In genomic region chr7:5030554-5031275, GRCm38 (mm10) we compare ENCODE assay signal across 18 mouse cellular contexts. TPM values are rescaled to one million over a fixed set of nuclear protein-coding genes. Genes with fewer than 3 reads are reported as not detected.
DNase-seq lines count a peak whose midpoint lies in the region; ATAC-seq and TF ChIP-seq lines count a peak whose summit lies in the region.
"Had no signal": no experiment of that assay in that cellular context is flagged by ENCODE, and none has a peak within 500 bp of the region (broad histone marks: within the 10 kb centered on the region; RNA-seq: fewer than 3 reads in every experiment).

No protein-coding gene starts in this region.

- intact Hi-C loops in heart, adult 2 months (cut with DNase I): no loop called here

- H3K4me3 ChIP-seq in heart, embryonic 14.5 days (ENCODE audit: control insufficient read depth in 1 of 2, insufficient read depth in 1 of 2, low read depth in 1 of 2, low read length in 2 of 2): no peak overlapping the region
- H3K4me3 ChIP-seq in heart, adult 2 months: no peak overlapping the region
- 0 out of 2 replicates have a peak overlapping the region, but pooled peaks have one; percentile 12 for H3K4me3 ChIP-seq in midbrain, embryonic 12.5 days
- H3K4me3 ChIP-seq in midbrain, postnatal 0 days (ENCODE audit: low read depth, low read length): no peak overlapping the region
- peak overlapping the region; percentile 27 for H3K4me3 ChIP-seq in embryonic facial prominence, embryonic 10.5 days
- H3K4me3 ChIP-seq: gastrocnemius, adult 2 months; heart, embryonic 15.5 days; kidney, embryonic 15.5 days had no signal

- H3K27ac ChIP-seq in heart, embryonic 14.5 days (replicated peaks in 1 of 2; ENCODE audit: control insufficient read depth in 1 of 2, insufficient read depth in 1 of 2, low read depth in 2 of 2, low read length in 2 of 2): no peak overlapping the region
- no peak overlapping the region for H3K27ac ChIP-seq in heart, adult 2 months
- no peak overlapping the region for H3K27ac ChIP-seq in midbrain, embryonic 12.5 days (replicated peaks)
- no peak overlapping the region for H3K27ac ChIP-seq in midbrain, postnatal 0 days (ENCODE audit: low read depth, low read length)
- no peak overlapping the region for H3K27ac ChIP-seq in embryonic facial prominence, embryonic 10.5 days (replicated peaks)
- H3K27ac ChIP-seq: gastrocnemius, adult 2 months; heart, embryonic 15.5 days; kidney, embryonic 15.5 days; liver, embryonic 14.5 days; macrophage had no signal

- no peak for DNase-seq in heart, adult 2 months
- DNase-seq in midbrain, postnatal 0 days (ENCODE audit: low spot score): no peak
- DNase-seq in embryonic facial prominence, embryonic 10.5 days (ENCODE audit: low spot score): no peak
- DNase-seq in frontal cortex, postnatal 36 days (ENCODE audit: low spot score in 2 of 2): no peak
- DNase-seq in thymus, postnatal 0 days (ENCODE audit: low spot score): no peak
- DNase-seq: adrenal gland, adult 2 months; cerebellum, postnatal 10 days; gastrocnemius, adult 2 months had no signal

- TF ChIP-seq POLR2A in heart, adult 2 months (IDR thresholded peaks at IDR 0.05; ENCODE audit: insufficient read depth, low read depth, low read length): no peak

- no peak for TF ChIP-seq CTCF in heart, adult 2 months (IDR thresholded peaks at IDR 0.05)
- no peak for TF ChIP-seq CTCF in midbrain, postnatal 0 days (IDR thresholded peaks at IDR 0.05)

- H3K27me3 ChIP-seq in heart, embryonic 14.5 days (ENCODE audit: control insufficient read depth, insufficient read depth, low read length): no peaks in the 10 kb centered on the region
- no peaks in the 10 kb centered on the region for H3K27me3 ChIP-seq in heart, adult 2 months (ENCODE audit: control insufficient read depth, insufficient read depth, low read length)
- no peaks in the 10 kb centered on the region for H3K27me3 ChIP-seq in midbrain, embryonic 12.5 days
- no peaks in the 10 kb centered on the region for H3K27me3 ChIP-seq in midbrain, postnatal 0 days (ENCODE audit: insufficient read depth, low read length)
- H3K27me3 ChIP-seq in embryonic facial prominence, embryonic 10.5 days (replicated peaks; ENCODE audit: low read depth, poor library complexity, severe bottlenecking): no peaks in the 10 kb centered on the region; the same call in 1 of the 2 replicates
- H3K27me3 ChIP-seq: heart, embryonic 15.5 days; kidney, embryonic 15.5 days had no signal

- no peak for TF ChIP-seq EP300 in heart, adult 2 months (IDR thresholded peaks at IDR 0.05; ENCODE audit: insufficient read depth, low read depth, low read length)

- WGBS in heart, embryonic 14.5 days: 81% methylated on average over 63 of the region's 63 CpGs
- WGBS in heart, adult 2 months: 89% methylated on average over 63 of the region's 63 CpGs
- 86% methylated on average over 63 of the region's 63 CpGs for WGBS in midbrain, embryonic 12.5 days
- WGBS in midbrain, postnatal 0 days: 89% methylated on average over 62 of the region's 63 CpGs
- WGBS in embryonic facial prominence, embryonic 10.5 days: 83% methylated on average over 63 of the region's 63 CpGs

- no peak overlapping the region for H3K9ac ChIP-seq in heart, embryonic 14.5 days (ENCODE audit: low read length)
- H3K9ac ChIP-seq in heart, adult 2 months (ENCODE audit: low read depth, low read length): no peak overlapping the region
- no peak overlapping the region for H3K9ac ChIP-seq in midbrain, embryonic 12.5 days (replicated peaks)
- no peak overlapping the region for H3K9ac ChIP-seq in midbrain, postnatal 0 days (replicated peaks; ENCODE audit: low read length, poor library complexity, severe bottlenecking)
- H3K9ac ChIP-seq: heart, embryonic 15.5 days; kidney, embryonic 15.5 days; liver, embryonic 14.5 days had no signal

- peaks cover 95% of the 10 kb centered on the region for H3K36me3 ChIP-seq in heart, embryonic 14.5 days (ENCODE audit: control insufficient read depth, insufficient read depth, low read length)
- no peaks in the 10 kb centered on the region for H3K36me3 ChIP-seq in heart, adult 2 months (ENCODE audit: control insufficient read depth, insufficient read depth, low read length)
- H3K36me3 ChIP-seq in midbrain, embryonic 12.5 days: peaks cover 85% of the 10 kb centered on the region
- peaks cover 71% of the 10 kb centered on the region for H3K36me3 ChIP-seq in midbrain, postnatal 0 days (ENCODE audit: insufficient read depth, low read length)
- H3K36me3 ChIP-seq in embryonic facial prominence, embryonic 10.5 days (replicated peaks): peaks cover 100% of the 10 kb centered on the region

- peaks cover 35% of the 10 kb centered on the region for H3K9me3 ChIP-seq in heart, embryonic 14.5 days (ENCODE audit: control insufficient read depth, low read length)
- peaks cover 30% of the 10 kb centered on the region for H3K9me3 ChIP-seq in midbrain, embryonic 12.5 days
- peaks cover 21% of the 10 kb centered on the region; the same call in 1 of the 2 replicates for H3K9me3 ChIP-seq in midbrain, postnatal 0 days (ENCODE audit: low read length)
- H3K9me3 ChIP-seq in embryonic facial prominence, embryonic 10.5 days: peaks cover 58% of the 10 kb centered on the region

- ATAC-seq in heart, embryonic 14.5 days (ENCODE audit: insufficient number of reproducible peaks, insufficient read depth, low FRiP score, low read depth): 0 out of 2 replicates have a peak, but pooled peaks have one; percentile 9
- no peak; the same call in 1 of the 2 replicates for ATAC-seq in midbrain, embryonic 12.5 days (ENCODE audit: low FRiP score, low read depth)
- no peak for ATAC-seq in midbrain, postnatal 0 days (ENCODE audit: low FRiP score)
- ATAC-seq: CD4-positive, CD25-positive, alpha-beta regulatory T cell, adult 4 months; hindbrain, embryonic 16.5 days had no signal

- H3K4me2 ChIP-seq in heart, embryonic 14.5 days (ENCODE audit: low read length): no peak overlapping the region
- no peak overlapping the region for H3K4me2 ChIP-seq in midbrain, embryonic 12.5 days (replicated peaks)
- no peak overlapping the region for H3K4me2 ChIP-seq in midbrain, postnatal 0 days (ENCODE audit: low read depth, low read length, poor library complexity, severe bottlenecking)
- H3K4me2 ChIP-seq: heart, embryonic 15.5 days; kidney, embryonic 15.5 days had no signal

- peaks cover 2% of the 10 kb centered on the region; the same call in 1 of the 2 replicates for H3K79me2 ChIP-seq in heart, adult 2 months (replicated peaks; ENCODE audit: control insufficient read depth, insufficient read depth, low read length)

- H3K4me1 ChIP-seq in heart, embryonic 14.5 days (ENCODE audit: control insufficient read depth in 2 of 2, insufficient read depth in 2 of 2, low read length in 2 of 2): no peaks in the 10 kb centered on the region
- H3K4me1 ChIP-seq in heart, adult 2 months (ENCODE audit: control insufficient read depth, insufficient read depth, low read length): no peaks in the 10 kb centered on the region
- H3K4me1 ChIP-seq in midbrain, embryonic 12.5 days: no peaks in the 10 kb centered on the region
- no peaks in the 10 kb centered on the region for H3K4me1 ChIP-seq in midbrain, postnatal 0 days (ENCODE audit: insufficient read depth, low read length)
- no peaks in the 10 kb centered on the region for H3K4me1 ChIP-seq in embryonic facial prominence, embryonic 10.5 days
- H3K4me1 ChIP-seq: heart, embryonic 15.5 days; kidney, embryonic 15.5 days had no signal

RNA-seq across cellular contexts. Expression of gene 4632433K11Rik, which starts 3.2 kb away (rescaled TPM):
- not detected in 2 replicates for polyA plus RNA-seq in heart, embryonic 14.5 days (2014; fragmentation: Nextera tagmentation; extraction: Ambion mirVana)
- not detected for total RNA-seq in heart, adult 2 months (2021)
- polyA plus RNA-seq in heart, adult 2 months (2012; rRNA removed): not detected in 2 replicates
- not detected in 2 replicates for polyA plus RNA-seq in midbrain, embryonic 12.5 days (2016; fragmentation: Nextera tagmentation; extraction: Ambion mirVana)
- total RNA-seq in midbrain, postnatal 0 days (2014; rRNA removed): not detected in 2 replicates
- not detected in 2 replicates for polyA plus RNA-seq in midbrain, postnatal 0 days (2015; fragmentation: Nextera tagmentation; extraction: Ambion mirVana)
- polyA plus RNA-seq in embryonic facial prominence, embryonic 10.5 days (2016; fragmentation: Nextera tagmentation; extraction: Ambion mirVana): not detected in 2 replicates
- not detected in 2 replicates for polyA plus RNA-seq in thymus, postnatal 0 days (2015; fragmentation: Nextera tagmentation; extraction: Ambion mirVana)
- total RNA-seq: gastrocnemius, adult 2 months had no signal
- polyA plus RNA-seq: adrenal gland, adult 2 months; CD4-positive, CD25-positive, alpha-beta regulatory T cell, adult 4 months; heart, embryonic 15.5 days; hindbrain, embryonic 16.5 days; kidney, embryonic 15.5 days; liver, embryonic 14.5 days had no signal

RNA-seq across cellular contexts. Expression of gene Zfp784, which starts 7.5 kb away (rescaled TPM):
- polyA plus RNA-seq in heart, embryonic 14.5 days (2014; fragmentation: Nextera tagmentation; extraction: Ambion mirVana): 5.6 TPM in 2 replicates
- total RNA-seq in heart, adult 2 months (2021): 1 to 10 TPM; 5.0 to 5.6 TPM
- 6.7 and 7.0 TPM in 2 replicates for polyA plus RNA-seq in heart, adult 2 months (2012; rRNA removed)
- polyA plus RNA-seq in midbrain, embryonic 12.5 days (2016; fragmentation: Nextera tagmentation; extraction: Ambion mirVana): 5.4 and 5.8 TPM in 2 replicates
- total RNA-seq in midbrain, postnatal 0 days (2014; rRNA removed): 5.0 and 8.0 TPM in 2 replicates
- 4.3 and 5.4 TPM in 2 replicates for polyA plus RNA-seq in midbrain, postnatal 0 days (2015; fragmentation: Nextera tagmentation; extraction: Ambion mirVana)
- 2.7 and 2.8 TPM in 2 replicates for polyA plus RNA-seq in embryonic facial prominence, embryonic 10.5 days (2016; fragmentation: Nextera tagmentation; extraction: Ambion mirVana)
- 3.8 and 4.4 TPM in 2 replicates for polyA plus RNA-seq in thymus, postnatal 0 days (2015; fragmentation: Nextera tagmentation; extraction: Ambion mirVana)

RNA-seq across cellular contexts. Expression of gene Ccdc106, which starts 10.4 kb away (rescaled TPM):
- 0.73 and 1.9 TPM in 2 replicates for polyA plus RNA-seq in heart, embryonic 14.5 days (2014; fragmentation: Nextera tagmentation; extraction: Ambion mirVana)
- total RNA-seq in heart, adult 2 months (2021): under 1 TPM in 1 of 2 experiments, not detected in 1; 0.25 TPM
- polyA plus RNA-seq in heart, adult 2 months (2012; rRNA removed): 0.53 TPM in 1 of 2 replicates, not detected in the other
- polyA plus RNA-seq in midbrain, embryonic 12.5 days (2016; fragmentation: Nextera tagmentation; extraction: Ambion mirVana): 11.1 and 15.6 TPM in 2 replicates
- 65.6 and 68.8 TPM in 2 replicates for total RNA-seq in midbrain, postnatal 0 days (2014; rRNA removed)
- 75.4 and 77.3 TPM in 2 replicates for polyA plus RNA-seq in midbrain, postnatal 0 days (2015; fragmentation: Nextera tagmentation; extraction: Ambion mirVana)
- 7.9 and 8.0 TPM in 2 replicates for polyA plus RNA-seq in embryonic facial prominence, embryonic 10.5 days (2016; fragmentation: Nextera tagmentation; extraction: Ambion mirVana)
- polyA plus RNA-seq in thymus, postnatal 0 days (2015; fragmentation: Nextera tagmentation; extraction: Ambion mirVana): 0.27 TPM in 1 of 2 replicates, not detected in the other
- total RNA-seq: gastrocnemius, adult 2 months had no signal

RNA-seq across cellular contexts. Expression of gene Zfp865, which starts 10.5 kb away (rescaled TPM):
- 4.4 and 4.9 TPM in 2 replicates for polyA plus RNA-seq in heart, embryonic 14.5 days (2014; fragmentation: Nextera tagmentation; extraction: Ambion mirVana)
- total RNA-seq in heart, adult 2 months (2021): 10 to 100 TPM; 13.8 to 13.9 TPM
- polyA plus RNA-seq in heart, adult 2 months (2012; rRNA removed): 13.5 and 16.9 TPM in 2 replicates
- 7.6 and 7.9 TPM in 2 replicates for polyA plus RNA-seq in midbrain, embryonic 12.5 days (2016; fragmentation: Nextera tagmentation; extraction: Ambion mirVana)
- 35.0 and 48.4 TPM in 2 replicates for total RNA-seq in midbrain, postnatal 0 days (2014; rRNA removed)
- 5.5 and 6.8 TPM in 2 replicates for polyA plus RNA-seq in midbrain, postnatal 0 days (2015; fragmentation: Nextera tagmentation; extraction: Ambion mirVana)
- 6.1 and 6.6 TPM in 2 replicates for polyA plus RNA-seq in embryonic facial prominence, embryonic 10.5 days (2016; fragmentation: Nextera tagmentation; extraction: Ambion mirVana)
- 5.1 and 5.9 TPM in 2 replicates for polyA plus RNA-seq in thymus, postnatal 0 days (2015; fragmentation: Nextera tagmentation; extraction: Ambion mirVana)

RNA-seq across cellular contexts. Expression of gene Gm44973, which starts 15.4 kb away (rescaled TPM):
- 0.34 TPM in 1 of 2 replicates, not detected in the other for polyA plus RNA-seq in heart, embryonic 14.5 days (2014; fragmentation: Nextera tagmentation; extraction: Ambion mirVana)
- not detected for total RNA-seq in heart, adult 2 months (2021)
- polyA plus RNA-seq in heart, adult 2 months (2012; rRNA removed): not detected in 2 replicates
- polyA plus RNA-seq in midbrain, embryonic 12.5 days (2016; fragmentation: Nextera tagmentation; extraction: Ambion mirVana): 0.25 TPM in 1 of 2 replicates, not detected in the other
- total RNA-seq in midbrain, postnatal 0 days (2014; rRNA removed): not detected in 2 replicates
- 1.2 and 2.6 TPM in 2 replicates for polyA plus RNA-seq in midbrain, postnatal 0 days (2015; fragmentation: Nextera tagmentation; extraction: Ambion mirVana)
- polyA plus RNA-seq in embryonic facial prominence, embryonic 10.5 days (2016; fragmentation: Nextera tagmentation; extraction: Ambion mirVana): 0.38 and 1.3 TPM in 2 replicates
- polyA plus RNA-seq in thymus, postnatal 0 days (2015; fragmentation: Nextera tagmentation; extraction: Ambion mirVana): 2.9 and 5.4 TPM in 2 replicates
- total RNA-seq: adrenal gland, adult 2 months; gastrocnemius, adult 2 months; layer of hippocampus, adult 18-20 months; left cerebral cortex, adult 8-10 months had no signal
- polyA plus RNA-seq: adrenal gland, adult 2 months; macrophage had no signal

Comparison
In these comparisons a context has a peak if more than half of its experiments do, and no peak if none do; other contexts are left out.
1. H3K4me3 ChIP-seq: peak in midbrain, embryonic 12.5 days (single experiment) and embryonic facial prominence, embryonic 10.5 days (single experiment); none in heart, embryonic 14.5 days (0 of 2), heart, adult 2 months (single experiment) and midbrain, postnatal 0 days (single experiment).